Mouse (Mus musculus): ENCODE results near the gene Mdm2.

The Mdm2 gene

DNA sequence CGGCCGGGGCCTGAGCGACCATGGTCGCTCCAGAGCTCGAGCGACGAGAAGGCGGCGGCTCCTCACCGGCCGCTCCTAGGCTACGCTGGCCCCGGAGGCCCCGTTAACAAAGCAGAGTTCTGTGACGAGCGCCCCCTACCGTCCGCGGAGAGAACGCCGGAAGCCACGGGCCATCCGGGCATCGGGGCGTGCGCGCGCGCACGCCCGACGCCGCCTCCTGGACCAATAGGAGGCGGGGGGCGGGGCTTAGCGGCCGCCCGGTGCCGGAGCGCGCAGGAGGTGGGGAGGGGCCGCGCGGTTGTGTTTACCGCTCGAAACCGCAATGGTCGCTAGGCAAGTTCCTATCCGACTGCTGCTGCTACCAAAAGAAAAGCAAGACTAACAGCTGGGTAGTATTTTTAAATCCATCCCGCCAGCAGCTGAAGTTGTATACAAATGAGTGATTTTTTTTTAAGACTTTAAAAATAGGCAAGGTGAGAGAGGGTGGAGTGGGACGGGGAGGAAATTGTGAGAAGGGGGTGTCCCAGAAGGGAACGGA lies at the start of gene Mdm2:
Gene Mdm2 (minus strand): TSS at position 155 of the 538 bp plus-strand sequence.
- CTCF ChIA-PET = interaction anchor here (0.5 to 1.1 kb wide), 3 partner anchors 77 to 1196 kb away, joined by 4 to 6 read pairs (median 4); no protein-coding TSS in a partner anchor

DNA sequence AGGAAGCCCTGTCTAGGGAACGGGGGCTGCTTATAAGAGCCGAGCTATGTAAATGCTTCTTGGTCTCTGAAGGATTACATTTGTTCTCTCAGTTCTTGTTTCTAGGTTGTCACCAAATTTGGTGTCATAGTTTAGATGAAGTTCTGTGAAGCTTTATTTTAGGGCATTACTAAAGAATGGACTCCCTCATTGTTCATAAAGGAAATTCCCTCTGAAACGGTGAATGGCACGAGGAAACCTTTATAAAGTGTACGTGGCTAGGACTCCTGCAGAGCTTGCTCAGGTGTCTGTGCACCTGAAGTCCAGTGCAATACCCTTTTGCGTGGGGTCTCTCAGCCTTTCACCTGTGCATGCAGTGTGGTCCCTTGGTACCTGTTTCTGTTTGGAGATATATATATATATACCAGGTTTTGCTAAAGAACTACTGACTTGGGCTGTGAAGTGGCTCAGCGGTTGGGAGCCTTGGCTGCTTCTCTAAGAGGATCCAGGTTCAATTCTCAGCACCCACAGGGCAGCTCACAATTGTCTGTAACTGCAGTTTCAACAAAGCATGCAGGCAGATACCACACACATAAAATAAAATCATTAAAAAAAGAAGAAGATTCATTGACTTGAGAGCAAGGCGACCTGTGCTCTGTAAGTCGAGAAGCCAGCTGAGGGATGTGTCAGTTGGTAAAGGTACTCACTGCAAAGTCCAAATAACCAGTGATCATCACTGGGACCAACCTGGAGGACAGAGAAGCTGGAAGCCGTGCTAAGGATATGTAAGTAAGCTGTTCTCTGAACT lies 49.5 kb upstream of the Mdm2 start:
- CTCF ChIA-PET = interaction anchor here (0.6 kb wide), 1 partner anchor 36 kb away, joined by 3 read pairs; no protein-coding TSS in a partner anchor

DNA sequence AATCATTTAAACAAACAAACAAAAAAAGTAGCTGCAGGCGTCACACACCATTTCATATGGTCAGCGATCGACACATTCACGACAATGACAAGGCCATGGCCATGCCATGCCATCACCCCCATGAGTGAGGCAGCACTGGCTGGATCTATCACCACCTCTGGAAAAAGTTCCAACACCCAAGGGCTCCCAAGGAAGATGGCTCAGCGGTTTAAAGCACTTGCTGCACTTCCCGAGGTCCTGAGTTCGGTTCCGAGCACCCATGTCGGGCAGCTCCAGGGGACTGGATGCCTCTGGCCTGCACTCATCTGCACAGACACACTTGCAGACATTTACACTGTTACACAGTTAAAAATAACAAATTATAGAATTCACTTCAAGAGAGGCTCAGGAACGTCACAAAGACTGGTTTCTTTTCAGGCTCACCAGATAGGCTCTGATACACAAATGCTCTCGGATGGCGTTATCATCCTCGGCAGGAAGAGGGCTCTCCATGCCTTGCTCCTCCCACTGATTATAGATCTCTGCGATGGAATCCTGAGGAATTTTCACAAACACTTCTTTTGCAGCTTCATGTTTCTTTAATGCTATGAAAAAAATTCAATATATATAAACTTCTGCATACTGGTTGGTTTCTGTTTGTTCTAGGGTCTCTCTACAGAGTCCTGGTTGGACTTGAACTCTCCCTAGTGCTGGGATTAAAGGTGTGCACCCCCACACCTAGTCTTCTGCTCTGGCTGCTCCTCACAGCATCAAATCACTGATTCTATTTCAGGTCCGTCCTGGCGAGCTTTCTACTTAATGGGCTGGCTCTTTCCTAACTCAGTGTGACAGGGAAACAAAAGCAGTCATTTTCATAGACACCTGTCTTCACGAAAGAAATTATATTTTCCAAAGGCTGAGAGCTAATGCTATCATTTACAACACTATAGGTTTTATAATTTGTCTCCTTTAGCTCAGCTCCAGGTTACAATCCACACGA lies 48.5 kb upstream of the Mdm2 start:
- CTCF ChIA-PET = interaction anchor here (0.6 to 0.7 kb wide), 3 partner anchors 10 to 213 kb away, joined by 3 to 5 read pairs (median 3); no protein-coding TSS in a partner anchor

- CTCF ChIA-PET = interaction anchor here (0.7 kb wide), 1 partner anchor 214 kb away, joined by 3 read pairs; no protein-coding TSS in a partner anchor
Observed at GRCm38 (mm10) chr10:117758344-117758743, 47.8 kb upstream of the Mdm2 start.

GRCm38 (mm10) chr10:117757796-117758342 lies 47.3 kb upstream of the Mdm2 start:
- CTCF ChIA-PET = no interaction called here

- CTCF ChIA-PET = no interaction called here
Observed at GRCm38 (mm10) chr10:117757259-117757658, 46.7 kb upstream of the Mdm2 start.

DNA sequence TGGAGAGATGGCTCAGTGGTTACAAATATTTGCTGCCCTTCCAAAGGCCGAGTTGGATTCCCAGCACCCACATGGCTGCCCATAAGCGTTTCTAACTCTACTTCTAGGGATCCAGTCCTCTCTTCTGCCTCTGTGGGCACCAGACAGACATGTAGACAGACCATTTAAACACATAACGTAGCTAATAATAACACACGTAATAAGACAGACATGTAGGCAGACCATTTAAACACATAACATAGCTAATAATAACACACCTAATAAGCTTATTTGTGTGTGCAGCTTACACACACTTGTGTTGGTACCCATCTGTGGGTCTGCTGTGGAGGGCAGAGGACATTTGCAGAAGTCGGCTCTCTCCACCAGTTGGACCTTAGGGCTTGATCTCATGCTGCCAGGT lies 46.2 kb upstream of the Mdm2 start:
- CTCF ChIA-PET = no interaction called here

- CTCF ChIA-PET = no interaction called here
Observed at GRCm38 (mm10) chr10:117755799-117756467, 45.4 kb upstream of the Mdm2 start.

DNA sequence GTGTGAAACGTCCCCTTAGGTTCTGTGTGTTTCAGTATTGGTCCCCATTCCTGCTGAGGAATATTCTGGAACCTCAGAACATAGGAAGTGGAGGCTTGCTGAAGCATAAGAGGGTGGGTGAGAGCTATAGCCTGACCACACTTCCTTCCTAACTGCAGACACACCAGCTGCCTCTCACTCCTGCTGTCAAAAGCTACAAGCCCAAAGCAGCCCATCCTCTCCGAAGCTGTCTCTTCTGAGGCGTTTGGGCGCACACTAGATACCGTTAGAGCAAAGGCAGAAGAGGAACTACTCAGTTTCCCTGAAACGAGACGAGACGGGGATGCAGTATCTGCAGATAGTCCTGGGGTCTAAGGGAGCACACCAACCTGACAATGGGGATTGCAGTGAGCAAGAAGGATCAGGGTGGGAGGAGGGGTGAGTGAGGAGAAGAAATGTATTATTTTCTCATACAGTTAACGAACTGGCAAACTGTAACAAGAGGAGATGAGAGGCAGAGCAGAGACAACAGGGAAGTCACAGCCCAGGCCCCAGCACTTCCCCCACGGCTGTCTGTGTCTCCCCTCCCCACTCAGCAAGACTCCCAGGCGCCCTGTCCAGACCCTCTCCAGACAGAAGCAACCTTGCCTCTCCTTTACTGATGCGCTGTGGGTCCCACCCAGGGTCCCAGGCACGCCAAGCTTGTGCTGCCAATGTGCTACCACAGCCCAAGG lies 44.7 kb upstream of the Mdm2 start:
- CTCF ChIA-PET = interaction anchor here (0.5 kb wide), 1 partner anchor 349 kb away, joined by 18 read pairs; no protein-coding TSS in a partner anchor

DNA sequence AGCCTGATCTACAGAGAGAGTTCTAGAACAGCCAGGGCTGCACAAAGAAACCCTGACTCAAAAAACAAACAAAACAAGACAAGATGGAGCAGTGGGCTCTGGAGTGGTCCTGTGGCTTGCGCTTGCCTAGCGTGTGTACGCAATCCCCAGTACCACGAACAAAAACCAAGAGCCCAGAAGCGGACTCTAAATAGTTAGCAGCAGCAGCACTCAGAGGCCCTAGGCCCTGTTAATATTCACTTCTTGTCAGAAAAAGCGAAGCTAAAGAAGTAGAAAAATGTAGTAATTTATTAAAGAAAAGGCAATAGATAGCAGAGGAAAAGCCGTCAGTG lies 44.0 kb upstream of the Mdm2 start:
- CTCF ChIA-PET = interaction anchor here (0.5 kb wide), 1 partner anchor 350 kb away, joined by 18 read pairs; no protein-coding TSS in a partner anchor

- CTCF ChIA-PET = no interaction called here
Observed at GRCm38 (mm10) chr10:117753711-117754608, 43.4 kb upstream of the Mdm2 start.

GRCm38 (mm10) chr10:117752851-117753647 lies 42.5 kb upstream of the Mdm2 start:
- CTCF ChIA-PET = no interaction called here

GRCm38 (mm10) chr10:117752304-117752821 lies 41.8 kb upstream of the Mdm2 start:
- CTCF ChIA-PET = interaction anchor here (0.7 kb wide), 2 partner anchors 73 to 79 kb away, joined by 3 to 4 read pairs; no protein-coding TSS in a partner anchor

- CTCF ChIA-PET = interaction anchor here (0.7 kb wide), 1 partner anchor 80 kb away, joined by 4 read pairs; no protein-coding TSS in a partner anchor
Observed at GRCm38 (mm10) chr10:117751744-117752143, 41.2 kb upstream of the Mdm2 start.

DNA sequence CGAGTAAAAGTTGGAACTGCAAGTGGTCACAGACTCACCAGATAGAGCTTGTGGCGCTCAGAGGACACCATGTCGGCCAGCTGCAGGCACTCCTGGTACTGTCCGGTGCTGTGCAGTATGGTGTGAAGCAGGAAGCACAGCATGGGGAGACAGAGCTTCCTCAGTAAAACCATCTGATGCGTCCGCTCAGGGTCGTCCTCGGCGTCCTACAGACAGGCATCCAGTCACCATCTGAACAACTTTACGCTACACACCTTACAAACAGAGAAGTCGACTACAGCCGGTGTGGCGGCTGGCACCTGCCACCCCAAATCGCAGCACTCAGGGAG lies 40.7 kb upstream of the Mdm2 start:
- CTCF ChIA-PET = no interaction called here

- CTCF ChIA-PET = no interaction called here
Observed at GRCm38 (mm10) chr10:117750529-117751281, 40.1 kb upstream of the Mdm2 start.

DNA sequence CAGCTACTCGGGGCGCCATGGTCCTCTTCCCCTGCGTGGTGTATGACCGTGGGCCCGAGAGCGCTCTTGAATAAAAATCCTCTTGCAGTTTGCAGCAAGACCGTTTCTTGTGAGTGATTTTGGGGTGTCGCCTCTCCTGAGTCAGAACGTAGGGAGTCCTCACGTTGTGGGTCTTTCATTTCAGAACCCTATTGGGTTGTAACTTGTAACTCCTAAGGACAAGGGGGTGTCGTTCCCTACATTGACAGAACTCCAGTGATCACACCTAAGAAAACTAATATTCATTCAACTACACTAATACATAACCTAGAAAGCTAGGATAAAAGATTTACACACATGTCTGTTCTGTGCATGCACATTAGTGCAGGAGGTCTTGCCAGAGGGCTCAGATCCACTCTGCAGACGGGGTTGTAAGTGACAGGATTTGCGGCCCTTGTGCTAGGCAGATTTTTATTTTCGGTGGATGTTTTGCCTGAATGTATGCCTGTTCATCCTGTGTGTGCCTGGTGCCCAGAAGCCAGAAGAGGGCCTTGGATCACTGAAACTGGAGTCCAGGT lies 39.3 kb upstream of the Mdm2 start:
- CTCF ChIA-PET = interaction anchor here (0.7 kb wide), 1 partner anchor 9 kb away, joined by 3 read pairs; no protein-coding TSS in a partner anchor

Measured in spleen, embryonic (tissue).